Mouse (Mus musculus) neutrophil, adult 59 days (primary cell): ENCODE measurements around the gene Gtpbp3. TPM values are rescaled to one million over a fixed set of nuclear protein-coding genes. Genes with fewer than 3 reads are reported as not detected.

Experiments
- total RNA-seq, 2 experiments: library from RNA; stranded (reverse); gene quantifications; 1 replicate in 1 of 2; 2 replicates in 1 of 2; pipeline ENCODE4 v1.2.4; 2023

The Gtpbp3 gene
- total RNA-seq, result 10 to 100 TPM; 10.3 to 11.8 TPM

DNA sequence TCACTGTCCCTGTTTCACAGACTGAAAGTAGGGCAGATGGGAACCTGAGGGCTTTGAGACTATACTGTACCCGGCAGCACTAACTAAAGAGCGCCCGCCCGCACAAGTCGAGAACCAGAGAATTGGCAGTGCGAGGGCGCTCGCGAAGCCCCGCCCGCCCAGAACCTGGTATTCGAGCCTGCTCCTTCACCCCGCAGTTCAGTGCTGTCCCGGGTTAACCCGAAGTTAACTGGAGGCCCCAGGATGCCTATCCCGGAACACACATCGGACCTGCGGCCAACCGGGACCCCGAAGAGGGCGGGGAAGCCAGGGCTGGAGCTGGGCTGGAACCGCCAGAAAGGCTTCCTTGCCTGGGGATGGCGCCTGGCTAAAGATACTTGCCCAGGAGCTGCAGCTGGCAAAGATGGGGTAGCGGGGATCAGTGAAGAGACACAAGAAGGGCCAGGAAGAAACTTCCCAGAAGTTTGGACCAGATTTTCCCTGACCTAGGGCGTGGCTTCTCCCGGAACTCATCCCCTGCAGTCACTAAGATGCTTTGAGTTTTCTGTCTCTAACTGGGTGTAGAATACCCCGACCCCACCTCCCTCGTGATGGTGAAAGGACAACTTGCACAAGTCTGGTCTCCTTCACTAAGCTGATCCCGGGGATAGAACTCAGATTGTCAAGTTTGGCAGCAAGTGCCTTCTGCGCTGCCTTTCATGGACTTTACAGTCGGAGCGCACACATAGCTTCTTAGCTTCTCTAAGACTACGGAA is at the start of gene Gtpbp3:
Gene Gtpbp3, plus strand, starts transcription at position 413 of the 755 bp plus-strand sequence.

DNA sequence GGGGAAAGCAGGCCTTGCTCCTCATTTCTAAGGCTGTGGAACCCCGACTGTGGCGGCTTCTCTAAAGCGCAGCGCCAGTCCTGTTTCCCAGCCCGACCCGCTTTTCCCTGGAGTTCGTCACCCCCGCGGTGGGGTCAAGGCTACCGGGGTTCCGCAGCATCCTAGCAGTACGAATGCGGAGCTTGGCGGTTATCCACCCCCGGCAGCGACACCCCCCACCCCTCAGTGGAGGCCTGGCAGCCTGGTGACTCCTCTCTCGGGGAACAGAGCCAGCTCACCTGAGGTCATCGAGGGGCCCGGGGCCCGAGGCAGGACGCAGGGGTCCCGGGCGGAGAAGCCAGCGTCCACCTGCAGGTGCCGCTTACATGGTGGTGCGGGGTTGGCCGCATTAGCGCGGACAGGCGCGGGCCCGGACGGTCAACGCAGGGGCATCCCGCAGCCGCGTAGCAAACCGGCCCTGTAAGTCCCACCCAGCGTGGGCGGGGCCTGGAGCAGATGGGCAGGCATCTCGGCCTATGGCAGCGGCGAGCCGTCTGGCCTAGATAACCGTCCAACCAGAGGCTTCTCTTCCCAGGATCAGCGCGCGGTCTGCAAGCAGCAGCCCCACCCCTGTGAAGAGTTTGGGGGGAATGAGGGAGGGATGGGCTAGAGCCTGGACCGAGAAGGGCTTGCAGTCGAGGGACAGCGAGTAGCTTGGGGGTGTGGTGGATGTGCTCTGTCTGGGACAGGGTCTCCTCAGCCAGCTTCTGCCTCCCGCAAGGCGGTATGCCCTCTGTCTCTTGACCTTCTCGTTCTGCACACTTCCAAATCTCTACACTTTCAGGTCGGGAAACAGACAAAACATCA is 24.5 kb upstream of the Gtpbp3 start, which contains the start of gene Abhd8:
Gene Abhd8, minus strand, starts transcription at position 468 of the 846 bp plus-strand sequence.

DNA sequence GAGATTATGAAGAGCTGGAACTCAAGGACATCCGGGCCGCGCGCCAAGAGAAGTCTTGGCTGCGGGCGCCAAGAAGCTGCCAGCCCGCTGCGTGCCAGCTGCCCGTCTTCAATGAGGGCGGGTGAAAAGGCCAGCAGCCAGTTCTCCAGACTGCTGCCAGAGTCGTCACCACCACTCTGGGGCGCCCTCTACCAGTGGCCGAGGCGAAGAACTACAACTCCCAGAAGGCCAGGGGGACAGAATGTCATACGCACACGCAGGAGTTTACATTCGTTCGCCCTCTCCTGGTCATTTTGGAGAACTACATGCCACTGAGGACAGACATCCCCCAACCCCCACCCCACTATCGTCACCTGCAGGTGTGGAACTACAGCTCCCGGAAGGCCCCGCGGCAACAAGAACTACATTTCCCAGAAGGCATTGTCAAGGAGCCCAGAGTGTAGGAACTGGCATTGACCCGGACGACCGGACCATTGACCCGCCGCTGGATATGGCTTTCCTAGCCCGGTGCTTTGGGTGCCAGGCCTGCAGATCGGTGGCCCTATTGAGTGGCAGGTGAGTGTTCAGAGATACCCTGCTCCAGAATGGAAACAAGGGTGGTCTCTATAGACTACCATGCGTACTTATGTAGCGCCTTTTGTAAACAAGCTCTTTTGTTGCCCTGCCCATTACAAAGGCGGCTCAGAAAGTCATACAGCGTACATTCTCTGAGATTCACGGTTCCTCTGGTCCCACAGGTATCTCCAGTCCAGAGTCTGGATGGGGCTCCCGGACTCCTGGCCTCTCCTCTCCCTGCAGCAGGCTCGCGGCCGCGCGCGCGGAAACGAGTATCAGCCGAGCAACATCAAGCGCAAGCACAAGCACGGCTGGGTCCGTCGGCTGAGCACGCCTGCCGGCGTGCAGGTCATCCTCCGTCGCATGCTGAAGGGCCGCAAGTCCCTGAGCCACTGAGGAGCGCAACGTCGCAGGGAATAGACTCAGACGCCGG is 23.1 kb upstream of the Gtpbp3 start, which contains the start of gene Mrpl34:
Gene Mrpl34, plus strand, starts transcription at position 447 of the 988 bp plus-strand sequence.

DNA sequence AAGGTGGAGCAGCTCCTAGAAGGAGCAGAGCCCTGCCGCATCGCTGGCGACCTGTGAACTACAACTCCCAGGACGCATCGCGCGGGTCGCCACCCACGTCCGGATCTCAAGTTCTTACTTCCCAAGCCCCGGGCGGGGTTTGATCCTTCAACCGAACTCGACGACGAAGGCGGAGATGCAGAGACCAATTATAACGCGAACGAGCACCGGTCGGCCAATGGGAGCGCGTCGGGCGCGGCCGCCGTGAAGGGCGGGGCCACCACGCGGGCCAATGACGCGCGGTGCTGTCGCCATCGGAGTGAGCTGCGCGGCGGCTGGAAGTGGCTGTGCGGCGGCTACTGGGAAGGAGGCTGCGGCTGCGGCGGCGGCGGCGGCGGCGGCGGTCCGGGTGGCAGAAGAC is 19.0 kb upstream of the Gtpbp3 start, which contains the start of gene Dda1:
Gene Dda1, plus strand, starts transcription at position 284 of the 400 bp plus-strand sequence.

DNA sequence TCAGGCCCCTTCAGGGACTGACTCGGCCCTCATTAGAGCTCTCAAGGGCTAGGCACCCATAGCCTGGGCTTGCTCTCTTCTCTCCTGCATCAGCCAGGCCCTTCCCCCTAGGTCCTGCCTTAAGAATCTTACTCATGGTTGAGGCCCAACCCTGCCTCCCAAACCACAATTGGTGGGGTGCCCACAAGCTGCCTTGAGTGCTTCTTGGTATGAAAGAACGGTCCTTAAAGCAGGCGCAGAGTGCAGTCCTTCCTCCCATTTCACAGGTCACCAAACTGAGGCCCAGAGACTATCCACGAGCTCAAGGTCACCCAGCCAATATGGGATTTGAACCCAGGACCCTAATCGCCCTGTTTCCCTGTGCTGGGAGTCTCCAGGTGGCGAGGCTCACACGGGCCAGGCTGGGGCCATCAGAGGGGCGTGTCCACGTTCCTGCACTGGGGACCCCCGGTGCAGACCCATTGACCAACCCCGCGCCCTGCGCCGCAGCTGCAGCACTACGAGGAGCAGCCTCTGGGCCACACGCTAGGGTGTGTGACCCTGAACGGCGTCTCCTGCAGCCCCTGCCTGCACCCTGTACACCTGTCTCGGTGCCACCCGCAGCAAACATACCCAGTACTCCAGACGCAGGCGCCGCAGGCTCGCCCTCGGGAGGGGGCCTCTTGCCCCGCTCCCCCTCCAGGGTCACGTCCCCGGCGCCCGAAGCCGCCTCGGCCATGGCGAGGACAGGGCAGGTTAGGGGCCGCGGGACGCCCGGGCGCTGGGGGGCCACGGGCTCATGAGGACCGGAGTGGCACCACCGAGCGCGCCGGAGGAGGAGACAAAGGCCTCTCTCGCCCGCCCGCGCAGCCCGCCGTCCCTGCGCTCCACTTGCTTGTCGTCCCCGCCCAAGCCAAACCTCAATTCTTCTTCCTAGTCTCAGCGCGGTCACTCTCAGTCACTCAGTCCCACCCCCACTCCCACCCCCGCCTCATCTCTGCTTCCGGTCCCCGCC is 2.5 kb upstream of the Gtpbp3 start, which contains the start of gene Ano8:
Gene Ano8, minus strand, starts transcription at position 822 of the 994 bp plus-strand sequence.

DNA sequence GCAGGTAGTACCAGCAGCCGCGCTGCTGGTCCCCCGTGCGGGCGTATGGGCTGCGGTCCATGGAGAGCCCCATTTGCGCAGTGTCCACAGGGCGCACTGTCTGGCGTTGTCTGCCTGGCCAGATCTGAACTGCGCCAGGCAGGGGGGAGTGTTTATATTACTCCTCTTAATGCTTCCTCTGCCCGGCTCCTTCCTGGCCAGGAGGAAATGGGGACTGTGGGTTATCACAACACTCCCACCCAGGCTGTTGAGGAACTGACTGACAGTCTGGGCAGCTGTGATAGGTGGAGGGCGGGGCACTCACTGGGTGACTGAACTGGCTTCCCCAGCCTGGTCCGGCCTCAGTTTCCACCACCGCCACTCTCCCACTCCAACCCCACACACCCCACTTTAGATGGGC is 23.7 kb downstream of the Gtpbp3 start, which contains the start of gene Plvap:
Gene Plvap, minus strand, starts transcription at position 109 of the 400 bp plus-strand sequence.

DNA sequence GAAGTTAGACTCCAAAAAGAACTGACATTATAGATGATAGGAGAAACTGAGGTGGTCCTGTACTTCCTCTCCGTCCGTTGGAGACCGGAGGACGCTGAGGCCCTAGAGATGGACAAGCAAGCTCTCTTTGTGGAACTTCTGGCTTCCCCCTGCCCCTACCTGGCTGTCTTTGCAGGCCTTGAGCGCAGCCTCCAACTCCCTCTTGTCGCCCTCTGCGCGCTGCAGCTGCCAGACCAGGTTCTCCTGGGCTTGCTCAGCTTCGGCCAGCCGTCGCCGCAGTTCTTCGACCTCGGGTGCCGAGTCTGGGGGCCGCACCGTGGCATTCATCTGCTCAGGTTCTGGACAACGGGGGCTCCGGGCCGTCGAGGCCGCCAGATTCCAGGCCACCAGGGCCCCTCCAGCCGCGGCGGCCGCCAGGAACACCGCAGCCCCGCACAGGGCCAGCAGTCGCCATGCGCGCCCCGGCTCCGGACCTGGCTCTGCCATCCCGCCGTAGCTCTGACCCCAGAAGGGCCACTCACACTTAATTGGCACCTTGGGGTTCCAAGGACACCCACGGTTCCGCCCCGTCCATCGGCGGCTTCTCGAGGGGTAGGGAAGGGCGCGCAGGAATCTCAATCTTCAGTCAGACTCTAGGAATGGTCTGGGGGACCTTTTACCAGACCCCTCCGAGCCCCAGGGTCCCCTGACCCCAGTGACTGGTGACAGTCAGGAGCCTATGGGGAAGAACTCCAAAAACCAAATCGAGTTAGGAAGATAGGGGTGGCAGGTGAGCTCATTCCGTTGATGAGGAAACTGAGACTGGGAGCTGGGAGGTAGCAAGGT is 37.5 kb downstream of the Gtpbp3 start, which contains the start of gene Ccdc194:
Gene Ccdc194, minus strand, starts transcription at position 486 of the 825 bp plus-strand sequence.

DNA sequence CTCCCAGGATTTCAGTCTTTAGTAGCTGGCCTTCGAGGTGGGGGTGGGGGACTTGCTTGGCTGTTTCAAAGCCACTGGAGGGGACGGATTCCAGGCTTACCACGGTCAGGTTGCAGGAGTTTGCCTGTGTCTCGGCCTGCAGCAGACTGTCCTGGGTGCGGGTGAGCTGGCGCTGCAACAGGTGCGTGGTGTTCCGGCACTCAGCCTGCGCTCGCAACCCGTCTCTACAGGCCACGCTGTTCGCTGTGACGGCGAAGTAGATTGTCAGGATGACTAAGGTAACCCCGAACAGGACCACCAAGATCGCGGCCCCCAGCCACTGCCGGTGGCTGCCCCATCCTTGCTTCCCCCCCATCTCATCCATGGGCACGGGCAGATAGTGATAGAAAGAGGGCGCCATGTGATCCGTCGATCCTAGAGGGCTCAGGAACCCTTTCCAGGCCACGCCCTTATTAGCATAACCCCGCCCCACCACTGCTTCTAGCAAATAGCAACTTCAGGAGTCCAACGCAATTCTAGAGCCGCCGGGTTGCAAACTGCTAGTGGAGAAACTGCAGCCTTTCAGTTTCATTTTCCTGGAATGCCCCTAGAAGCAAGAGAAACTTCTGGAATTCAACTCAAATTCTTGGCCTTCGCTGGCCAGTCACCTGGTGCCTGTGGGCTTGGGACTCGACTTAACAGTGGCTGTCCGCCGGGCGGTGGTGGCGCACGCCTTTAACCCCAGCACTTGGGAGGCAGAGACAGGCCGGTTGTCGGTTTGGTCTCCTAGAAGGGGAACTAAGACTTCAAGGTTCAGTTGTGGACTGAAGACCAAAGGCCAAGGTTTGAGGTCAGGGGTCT is 49.3 kb downstream of the Gtpbp3 start, which contains the start of gene Bst2:
Gene Bst2, minus strand, starts transcription at position 429 of the 840 bp plus-strand sequence.

DNA sequence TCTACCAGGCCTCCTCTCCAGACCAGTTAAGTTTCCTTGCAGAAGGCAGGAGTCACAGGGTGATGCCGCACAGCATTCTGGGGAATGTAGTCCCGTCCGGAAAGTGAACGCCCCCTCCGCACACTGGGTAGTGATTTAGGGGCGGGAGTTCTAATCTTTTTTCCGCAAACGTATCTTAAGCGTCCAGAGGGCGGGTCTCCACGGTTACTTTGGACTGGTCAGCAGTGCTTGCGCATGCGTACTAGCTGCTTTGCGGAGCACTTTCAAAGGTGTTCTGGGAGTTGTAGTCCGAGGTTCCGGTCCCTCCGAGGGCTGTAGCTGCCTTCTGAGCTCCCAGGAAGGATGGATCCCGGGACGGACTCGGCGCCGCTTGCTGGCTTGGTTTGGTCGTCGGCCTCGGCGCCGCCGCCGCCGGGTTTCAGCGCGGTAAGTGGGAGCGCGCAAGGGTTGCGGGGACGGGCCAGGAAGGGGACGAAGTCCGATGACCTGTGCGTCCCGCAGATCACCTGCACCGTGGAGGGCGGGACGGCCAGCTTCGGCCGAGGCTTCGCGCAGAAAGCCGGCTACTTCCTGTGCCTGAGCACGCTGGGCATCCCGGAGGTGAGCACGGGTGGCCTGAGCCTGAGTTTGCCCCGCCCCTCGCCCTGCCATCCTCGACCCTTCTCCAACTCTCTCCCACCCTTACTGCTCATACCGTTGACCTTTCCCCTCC is 54.9 kb downstream of the Gtpbp3 start, which contains the start of gene Mvb12a:
Gene Mvb12a, plus strand, starts transcription at position 291 of the 712 bp plus-strand sequence.

Other genes with a start within 250 kb of the Gtpbp3 start
- 100 to 1,000 TPM; 120 to 136 TPM for gene Myo9b, start 215.4 kb upstream of the Gtpbp3 start, total RNA-seq
- gene Haus8, start 215.2 kb upstream of the Gtpbp3 start, total RNA-seq, result 10 to 100 TPM; 51.1 to 52.0 TPM
- 100 to 1,000 TPM; 150 to 156 TPM for gene Use1, start 121.3 kb upstream of the Gtpbp3 start, total RNA-seq
- 10 to 100 TPM; 17.1 to 18.6 TPM for gene Ocel1, start 116.8 kb upstream of the Gtpbp3 start, total RNA-seq
- 1 to 10 TPM; 7.7 to 8.6 TPM for gene Nr2f6, start 106.1 kb upstream of the Gtpbp3 start, total RNA-seq
- gene Ushbp1, start 92.3 kb upstream of the Gtpbp3 start, total RNA-seq, result under 1 TPM; 0.18 to 0.49 TPM
- gene Babam1, start 91.2 kb upstream of the Gtpbp3 start, total RNA-seq, result 10 to 100 TPM; 65.8 to 76.1 TPM
- 10 to 100 TPM; 15.9 to 17.0 TPM for gene Ankle1, start 82.1 kb upstream of the Gtpbp3 start, total RNA-seq
- gene Abhd8, start 24.4 kb upstream of the Gtpbp3 start, total RNA-seq, result 1 to 10 TPM; 4.3 to 6.3 TPM
- 10 to 100 TPM; 28.3 to 34.8 TPM for gene Mrpl34, start 23.1 kb upstream of the Gtpbp3 start, total RNA-seq
- 10 to 100 TPM; 78.4 to 85.3 TPM for gene Dda1, start 18.9 kb upstream of the Gtpbp3 start, total RNA-seq
- gene Ano8, start 2.1 kb upstream of the Gtpbp3 start, total RNA-seq, result 1 to 10 TPM; 3.7 to 5.7 TPM
- 1 to 10 TPM in 1 of 2 experiments, under 1 TPM in 1; 0.68 to 1.6 TPM for gene Plvap, start 23.6 kb downstream of the Gtpbp3 start, total RNA-seq
- gene Ccdc194, start 37.6 kb downstream of the Gtpbp3 start, total RNA-seq, result not detected
- gene Bst2, start 49.4 kb downstream of the Gtpbp3 start, total RNA-seq, result 10 to 100 TPM; 17.2 to 21.1 TPM
- gene Mvb12a, start 54.8 kb downstream of the Gtpbp3 start, total RNA-seq, result 10 to 100 TPM; 24.6 to 35.1 TPM
- gene Tmem221, start 70.8 kb downstream of the Gtpbp3 start, total RNA-seq, result under 1 TPM in 1 of 2 experiments, not detected in 1; 0.31 TPM
- not detected for gene Nxnl1, start 78.5 kb downstream of the Gtpbp3 start, total RNA-seq
- gene Slc27a1, start 80.8 kb downstream of the Gtpbp3 start, total RNA-seq, result 1 to 10 TPM; 1.5 to 1.7 TPM
- gene Pgls, start 104.1 kb downstream of the Gtpbp3 start, total RNA-seq, result 10 to 100 TPM; 92.3 to 98.2 TPM
- gene Fam129c, start 109.5 kb downstream of the Gtpbp3 start, total RNA-seq, result 10 to 100 TPM in 1 of 2 experiments, 1 to 10 TPM in 1; 5.1 to 14.5 TPM
- gene Colgalt1, start 122.9 kb downstream of the Gtpbp3 start, total RNA-seq, result 10 to 100 TPM; 43.3 to 52.2 TPM
- gene Unc13a, start 183.7 kb downstream of the Gtpbp3 start, total RNA-seq, result under 1 TPM; 0.11 to 0.26 TPM
- gene Jak3, start 188.2 kb downstream of the Gtpbp3 start, total RNA-seq, result 10 to 100 TPM; 14.9 to 15.9 TPM
- 1 to 10 TPM; 5.7 to 8.3 TPM for gene Insl3, start 201.1 kb downstream of the Gtpbp3 start, total RNA-seq
- gene B3gnt3, start 213.7 kb downstream of the Gtpbp3 start, total RNA-seq, result under 1 TPM in 1 of 2 experiments, not detected in 1; 0.16 TPM
- gene Fcho1, start 237.6 kb downstream of the Gtpbp3 start, total RNA-seq, result 10 to 100 TPM; 41.8 to 52.1 TPM